Mouse (Mus musculus): ENCODE data around the gene Gli1. TPM values are rescaled to one million over a fixed set of nuclear protein-coding genes. Genes with fewer than 3 reads are reported as not detected.

The Gli1 gene
- polyA plus RNA-seq, 1 experiment, result 11.1 TPM

DNA sequence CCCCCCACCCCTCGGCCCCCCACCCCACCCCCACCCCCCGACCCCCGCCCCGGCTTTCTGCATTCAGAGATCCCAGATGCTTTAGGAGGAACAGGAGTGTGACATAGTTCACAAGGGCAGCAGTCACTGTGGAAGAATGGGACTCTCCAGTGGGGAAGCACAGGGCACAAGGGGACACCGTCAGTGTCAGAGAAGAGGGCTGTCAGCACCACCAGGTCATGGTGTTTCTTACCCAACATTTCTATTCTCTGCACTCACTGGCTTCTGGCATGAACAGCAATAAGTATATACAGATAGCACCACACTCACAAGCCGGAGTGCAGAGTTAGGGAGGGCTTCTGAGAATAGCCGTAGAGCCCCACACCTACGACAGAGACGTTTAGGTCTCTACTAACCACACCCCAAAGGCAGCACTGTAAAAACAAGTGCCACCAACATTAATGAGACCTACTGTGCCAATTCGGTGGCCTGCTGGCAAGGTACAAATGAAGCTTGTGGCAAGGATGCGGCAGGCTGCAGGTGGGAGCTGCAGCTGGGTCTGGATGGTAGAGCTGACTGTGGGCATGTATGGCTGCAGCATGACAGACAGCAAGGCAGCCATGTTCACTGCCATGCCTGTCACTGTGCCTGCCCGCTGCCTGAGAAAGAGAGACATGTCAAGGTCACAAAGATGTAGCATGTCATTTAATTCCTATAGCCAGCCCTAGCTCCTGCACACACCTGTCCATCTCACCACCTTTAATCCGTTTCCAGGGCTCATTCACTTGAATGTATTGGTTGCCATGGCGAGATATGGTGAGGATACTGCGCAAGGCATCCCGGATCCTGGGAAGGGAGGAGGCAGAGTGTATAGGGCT lies 44.5 kb downstream of the Gli1 start:
- TF ChIP-seq CTCF (IDR thresholded peaks at IDR 0.05; ENCODE audit: insufficient read depth, low read length), result no peak
- TF ChIP-seq POLR2A (IDR thresholded peaks at IDR 0.05; ENCODE audit: borderline replicate concordance, extremely low read depth, low read depth, low read length), result no peak
- Histone ChIP-seq H3K4me1 (ENCODE audit: control insufficient read depth, insufficient read depth, low read length) (0 out of 2 replicates have a peak, but pooled peaks cover 2% of the 10 kb centered on the region), H3K4me3 (replicated peaks; ENCODE audit: extremely low read depth, low read depth, low read length) (no peak overlapping the region)
- 88% methylated on average over 16 of the region's 16 CpGs for WGBS
- no peak for DNase-seq

DNA sequence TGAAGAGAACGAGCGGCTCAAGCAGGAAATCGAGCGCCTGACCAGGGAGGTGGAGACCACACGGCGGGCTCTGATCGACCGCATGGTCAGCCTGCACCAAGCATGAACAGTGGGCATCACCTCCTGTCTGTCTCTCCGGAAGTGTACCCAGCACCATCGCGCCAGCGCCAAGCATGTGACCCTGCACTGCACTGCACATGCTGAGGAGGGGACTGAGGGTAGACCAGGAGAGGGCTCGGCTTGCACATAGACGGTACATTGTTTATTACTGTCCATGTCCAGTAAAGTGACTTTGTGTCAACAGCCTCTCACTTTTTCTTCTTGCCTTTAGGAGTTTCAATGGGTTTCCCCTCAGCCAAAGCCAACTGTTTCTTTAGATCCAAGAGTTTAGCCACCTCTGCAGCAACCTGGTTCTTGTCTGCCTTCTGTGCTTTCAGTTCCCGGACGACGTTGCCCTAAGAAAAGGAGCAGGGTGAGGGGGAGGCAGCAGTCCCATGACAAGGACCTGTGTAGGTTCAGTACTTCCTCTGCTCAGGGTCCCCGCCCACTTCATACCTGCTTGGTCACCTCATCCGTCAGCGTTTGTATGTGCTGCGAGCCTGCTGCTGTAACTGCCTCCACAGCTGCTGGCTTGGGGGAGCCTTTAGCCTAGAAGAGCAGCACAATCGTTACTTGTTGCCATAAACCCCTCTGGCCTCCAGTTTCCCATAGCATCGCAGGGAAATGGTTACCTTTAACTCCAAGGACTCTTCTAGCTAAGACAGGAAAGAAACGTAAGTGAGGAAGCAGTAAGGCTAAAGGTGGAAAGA lies 45.6 kb downstream of the Gli1 start:
- Histone ChIP-seq H3K4me3 (replicated peaks; ENCODE audit: extremely low read depth, low read depth, low read length) (no peak overlapping the region), H3K4me1 (ENCODE audit: control insufficient read depth, insufficient read depth, low read length) (peaks cover 7% of the 10 kb centered on the region; the same call in 1 of the 2 replicates)
- 77% methylated on average over 24 of the region's 24 CpGs for WGBS
- DNase-seq, result no peak
- TF ChIP-seq POLR2A (IDR thresholded peaks at IDR 0.05; ENCODE audit: borderline replicate concordance, extremely low read depth, low read depth, low read length), result no peak
- TF ChIP-seq CTCF (IDR thresholded peaks at IDR 0.05; ENCODE audit: insufficient read depth, low read length), result no peak

DNA sequence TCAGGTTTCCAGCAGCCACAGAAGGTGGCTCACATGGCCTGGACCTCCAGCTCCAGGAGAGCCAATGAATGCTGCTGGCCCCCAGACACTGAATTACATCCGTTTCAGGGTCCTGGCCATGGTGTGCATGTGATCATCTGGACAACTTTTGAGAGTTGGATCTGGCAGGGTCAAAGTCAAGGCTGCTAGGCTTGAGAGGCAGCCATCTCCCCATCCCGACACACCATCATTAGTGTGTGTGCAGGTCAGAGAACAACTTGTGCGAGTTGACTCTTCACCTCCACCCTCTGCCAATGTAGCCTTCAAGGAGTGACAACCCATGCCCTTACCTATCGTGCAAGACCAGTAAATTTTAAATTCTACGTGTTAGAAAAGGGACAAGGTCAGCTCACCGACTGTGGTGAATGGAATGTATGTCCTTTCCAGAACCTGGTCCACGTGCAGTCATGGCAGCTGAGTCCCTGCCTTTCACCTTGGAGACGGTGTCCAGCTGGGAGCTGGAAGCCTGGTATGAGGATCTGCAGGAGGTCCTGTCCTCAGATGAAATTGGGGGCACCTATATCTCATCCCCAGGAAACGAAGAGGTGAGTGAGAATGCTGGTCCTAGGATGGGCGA lies 46.8 kb downstream of the Gli1 start:
- TF ChIP-seq CTCF (IDR thresholded peaks at IDR 0.05; ENCODE audit: insufficient read depth, low read length) (no peak), POLR2A (IDR thresholded peaks at IDR 0.05; ENCODE audit: borderline replicate concordance, extremely low read depth, low read depth, low read length) (no peak)
- WGBS, result 86% methylated on average over 10 of the region's 10 CpGs
- H3K4me3 ChIP-seq (replicated peaks; ENCODE audit: extremely low read depth, low read depth, low read length), result no peak overlapping the region
- peaks cover 7% of the 10 kb centered on the region for H3K4me1 ChIP-seq (ENCODE audit: control insufficient read depth, insufficient read depth, low read length)
- DNase-seq, result no peak

DNA sequence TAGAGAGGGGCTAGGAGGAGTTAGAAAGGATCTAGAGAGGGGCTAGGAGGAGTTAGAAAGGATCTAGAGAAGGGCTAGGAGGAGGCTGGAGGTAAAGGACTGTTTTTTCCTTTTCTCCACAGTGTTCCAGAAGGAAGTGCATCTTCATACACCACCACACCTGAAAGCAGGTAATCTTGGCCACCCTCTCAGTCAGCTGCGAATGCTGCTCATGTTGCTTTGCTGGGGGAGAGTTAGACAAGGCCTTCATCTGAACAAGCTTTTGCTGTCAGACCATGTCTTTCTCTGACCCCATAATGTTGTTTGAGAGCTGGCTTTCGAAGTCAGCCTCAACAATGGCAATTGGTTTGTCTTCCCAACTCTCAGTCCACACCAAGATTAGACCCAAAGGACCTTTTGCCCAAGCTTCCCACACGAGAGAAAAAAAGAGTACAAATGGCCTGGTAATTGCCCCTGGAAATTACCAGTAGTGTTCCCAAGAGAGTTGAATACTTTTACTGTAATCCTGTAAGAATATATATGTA lies 48.1 kb downstream of the Gli1 start:
- WGBS, result 79% methylated on average over 3 of the region's 3 CpGs
- no peak for DNase-seq
- TF ChIP-seq POLR2A (IDR thresholded peaks at IDR 0.05; ENCODE audit: borderline replicate concordance, extremely low read depth, low read depth, low read length) (no peak), CTCF (IDR thresholded peaks at IDR 0.05; ENCODE audit: insufficient read depth, low read length) (no peak)
- Histone ChIP-seq H3K4me1 (ENCODE audit: control insufficient read depth, insufficient read depth, low read length) (peaks cover 11% of the 10 kb centered on the region), H3K4me3 (replicated peaks; ENCODE audit: extremely low read depth, low read depth, low read length) (no peak overlapping the region)

DNA sequence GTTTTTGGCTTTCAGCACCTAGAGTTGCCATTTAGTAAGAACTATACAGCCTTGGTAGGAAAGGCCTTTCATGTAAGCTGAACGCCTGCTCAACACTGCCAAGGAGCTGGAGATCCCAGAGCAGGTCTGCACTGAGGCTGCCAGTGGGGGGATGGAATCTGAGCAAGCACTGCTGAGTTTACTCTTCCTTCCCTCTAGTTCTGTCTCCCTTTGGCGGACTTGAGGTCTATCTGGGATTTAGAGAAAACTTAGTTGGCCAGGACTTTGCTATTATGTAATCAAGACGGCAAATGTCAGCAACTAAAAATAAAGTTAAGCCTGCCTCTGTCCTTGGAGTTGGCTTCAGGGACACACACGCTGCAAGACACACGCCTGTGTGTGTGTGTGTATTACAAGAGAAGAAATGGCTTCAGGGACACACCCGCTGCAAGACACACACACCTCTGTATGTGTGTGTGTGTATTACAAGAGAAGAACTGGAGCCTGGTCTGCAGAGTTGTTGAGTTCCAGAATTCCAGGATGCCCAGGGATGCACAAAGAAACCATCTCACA lies 48.7 kb downstream of the Gli1 start:
- Histone ChIP-seq H3K4me1 (ENCODE audit: control insufficient read depth, insufficient read depth, low read length) (peaks cover 11% of the 10 kb centered on the region), H3K4me3 (replicated peaks; ENCODE audit: extremely low read depth, low read depth, low read length) (no peak overlapping the region)
- WGBS, result 40% methylated on average over 6 of the region's 6 CpGs
- TF ChIP-seq CTCF (IDR thresholded peaks at IDR 0.05; ENCODE audit: insufficient read depth, low read length) (no peak), POLR2A (IDR thresholded peaks at IDR 0.05; ENCODE audit: borderline replicate concordance, extremely low read depth, low read depth, low read length) (no peak)
- DNase-seq, result no peak

DNA sequence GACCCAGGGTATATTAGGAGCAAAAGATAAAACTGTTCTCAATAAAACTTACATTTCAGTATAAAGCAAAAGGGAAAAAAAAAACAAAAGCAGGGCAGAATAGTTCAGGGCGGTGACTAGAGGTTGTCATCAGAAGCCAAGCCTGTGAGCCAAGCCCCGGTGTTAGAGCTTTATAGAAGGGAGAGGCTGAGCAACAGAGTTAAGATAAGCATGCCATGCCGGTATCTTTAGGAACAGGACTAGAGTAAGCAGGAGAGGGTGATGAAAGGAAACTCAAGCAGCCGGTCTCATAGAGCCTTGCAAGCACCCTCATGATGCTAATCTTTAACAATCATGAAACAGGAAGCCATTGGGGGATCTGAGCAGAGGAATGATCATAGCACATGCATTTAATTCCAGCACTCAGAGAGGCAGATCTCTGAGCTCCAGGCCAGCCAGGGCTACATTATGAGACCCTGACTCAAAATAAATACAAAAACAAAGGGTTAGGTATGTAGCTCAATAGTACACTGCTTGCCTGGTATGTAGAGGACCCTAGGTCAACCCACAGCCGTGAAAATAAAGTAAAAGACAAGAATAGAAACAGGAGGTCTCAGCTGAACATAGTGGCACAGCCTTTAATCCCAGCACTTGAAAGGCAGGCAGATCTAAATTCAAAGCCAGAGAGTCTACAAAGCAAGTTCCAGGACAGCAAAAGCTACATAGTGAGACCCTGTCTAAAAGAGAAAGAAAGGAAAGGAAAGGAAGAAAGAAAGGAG lies 49.7 kb downstream of the Gli1 start:
- DNase-seq, result no peak
- H3K4me1 ChIP-seq (ENCODE audit: control insufficient read depth, insufficient read depth, low read length), result peaks cover 18% of the 10 kb centered on the region
- 9% methylated on average over 5 of the region's 5 CpGs for WGBS
- no peak overlapping the region for H3K4me3 ChIP-seq (replicated peaks; ENCODE audit: extremely low read depth, low read depth, low read length)
- TF ChIP-seq POLR2A (IDR thresholded peaks at IDR 0.05; ENCODE audit: borderline replicate concordance, extremely low read depth, low read depth, low read length), result no peak
- no peak for TF ChIP-seq CTCF (IDR thresholded peaks at IDR 0.05; ENCODE audit: insufficient read depth, low read length)

DNA sequence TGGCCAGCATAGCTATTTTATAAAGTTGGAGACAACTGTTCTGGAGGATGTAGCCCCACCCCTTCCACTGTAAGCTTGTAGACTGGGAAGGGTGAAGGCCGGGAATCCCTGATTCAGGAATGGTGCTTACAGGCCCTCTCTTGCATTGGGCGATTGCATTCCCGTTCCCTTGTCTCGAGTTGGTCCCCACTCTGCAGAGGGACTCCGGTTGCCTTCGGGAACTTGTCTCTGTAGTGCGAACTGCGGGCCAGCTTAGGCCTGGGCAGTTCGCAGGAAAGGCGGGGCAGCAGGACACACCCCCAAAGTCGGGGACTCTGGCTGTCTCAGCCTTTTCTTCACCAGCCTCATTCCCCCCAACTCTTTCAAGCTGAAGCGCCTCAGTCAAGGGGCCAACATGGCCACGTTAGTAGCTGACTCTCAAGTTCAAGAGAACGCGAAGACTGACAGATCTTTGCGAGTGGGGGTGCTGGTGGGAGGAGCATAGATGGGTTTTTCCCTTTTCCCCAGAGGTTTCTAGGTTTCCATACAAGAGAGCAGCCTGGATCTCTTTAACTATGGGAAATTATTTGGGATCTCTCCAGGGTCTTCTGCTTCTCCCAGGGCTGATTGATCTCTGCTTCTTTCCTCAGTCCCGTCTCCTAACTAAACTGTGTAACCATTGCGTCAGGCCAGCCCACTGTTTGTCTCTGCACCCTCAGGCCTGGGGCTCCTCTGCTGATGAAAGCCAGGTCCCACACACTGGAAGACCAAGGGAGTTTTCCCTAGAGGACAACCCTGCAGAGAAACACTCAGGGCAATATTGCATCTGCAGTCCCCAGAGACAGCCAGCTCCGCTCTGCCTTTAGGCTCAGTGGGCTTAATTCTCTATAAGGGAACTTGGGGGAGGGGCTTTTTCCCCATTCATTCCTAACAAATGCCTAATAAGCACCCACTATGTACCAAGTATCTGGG lies 50.6 kb downstream of the Gli1 start:
- WGBS, result 3% methylated on average over 19 of the region's 19 CpGs
- Histone ChIP-seq H3K4me3 (replicated peaks; ENCODE audit: extremely low read depth, low read depth, low read length) (peak overlapping the region; percentile 89), H3K4me1 (ENCODE audit: control insufficient read depth, insufficient read depth, low read length) (peaks cover 21% of the 10 kb centered on the region)
- 0 out of 2 replicates have a peak, but pooled peaks have one; percentile 17 for TF ChIP-seq POLR2A (IDR thresholded peaks at IDR 0.05; ENCODE audit: borderline replicate concordance, extremely low read depth, low read depth, low read length)
- TF ChIP-seq CTCF (IDR thresholded peaks at IDR 0.05; ENCODE audit: insufficient read depth, low read length), result no peak
- DNase-seq, result no peak

Measured in lung, adult 2 months (tissue).